Mouse (Mus musculus) MEL (cell line): Measurements from ENCODE around the gene Fgfr2. TPM values are rescaled to one million over a fixed set of nuclear protein-coding genes. Genes with fewer than 3 reads are reported as not detected.

ENCODE experiments used
- DNase-seq: peaks from one replicate; pipeline ENCODE4 v3.0.0; 2011; ENCODE audit warnings: low read depth, low spot score
- H3K27ac ChIP-seq: 2 replicates; pipeline ENCODE4 v1.5.1; 2012; ENCODE audit warnings: low read depth, mild to moderate bottlenecking, control low read depth, low read length, moderate library complexity; ENCODE audit not compliant: control insufficient read depth
- H3K27me3 ChIP-seq, 2 experiments: fragments of 150-350 bp in 1 of 2; sonication (generic) in 1 of 2; 2 replicates each; pipeline ENCODE4 v1.6.1; 2012; ENCODE audit warnings: low read length in 2 of 2, mild to moderate bottlenecking in 2 of 2, improper control_type of control experiment in 1 of 2, moderate library complexity in 1 of 2; ENCODE audit not compliant: insufficient read depth in 2 of 2, control insufficient read depth in 1 of 2
- H3K36me3 ChIP-seq, 2 experiments: 2 replicates each; pipeline ENCODE4 v1.6.1; 2012 to 2014; ENCODE audit warnings: low read length in 2 of 2, improper control_type of control experiment in 1 of 2, inconsistent platforms in 1 of 2, mild to moderate bottlenecking in 1 of 2; ENCODE audit not compliant: insufficient read depth in 2 of 2, control insufficient read depth in 1 of 2
- H3K4me1 ChIP-seq, 2 experiments: fragments of 150-350 bp in 1 of 2; sonication (generic) in 1 of 2; 2 replicates each; pipeline ENCODE4 v1.6.1; 2012; ENCODE audit warnings: low read length in 2 of 2, improper control_type of control experiment in 1 of 2, mild to moderate bottlenecking in 1 of 2; ENCODE audit not compliant: insufficient read depth in 2 of 2, control insufficient read depth in 1 of 2
- H3K4me3 ChIP-seq, 2 experiments: fragments of 150-350 bp in 1 of 2; sonication (generic) in 1 of 2; 2 replicates each; pipeline ENCODE4 v1.5.1; 2012; ENCODE audit warnings: low read depth in 2 of 2, low read length in 2 of 2, mild to moderate bottlenecking in 2 of 2, moderate library complexity in 2 of 2, control low read depth in 1 of 2, improper control_type of control experiment in 1 of 2; ENCODE audit not compliant: control insufficient read depth in 1 of 2, insufficient read depth in 1 of 2
- H3K79me2 ChIP-seq: 2 replicates; pipeline ENCODE4 v1.6.1; 2012; ENCODE audit warnings: mild to moderate bottlenecking, low read length, moderate library complexity; ENCODE audit not compliant: control insufficient read depth, poor library complexity, insufficient read depth
- H3K9ac ChIP-seq: 2 replicates; pipeline ENCODE4 v1.6.1; 2012; ENCODE audit warnings: low read depth, mild to moderate bottlenecking, control low read depth, low read length, moderate library complexity; ENCODE audit not compliant: control insufficient read depth, poor library complexity, severe bottlenecking
- H3K9me3 ChIP-seq: fragments of 150-350 bp; sonication (generic); replicated peaks from 2 replicates; pipeline ENCODE4 v1.6.1; 2012; ENCODE audit warnings: mild to moderate bottlenecking, low read length, improper control_type of control experiment, moderate library complexity; ENCODE audit not compliant: insufficient read depth
- BHLHE40 ChIP-seq: IDR thresholded peaks from 2 replicates; pipeline ENCODE4 v1.6.1; 2012; ENCODE audit warnings: low read depth, mild to moderate bottlenecking, inconsistent platforms, low read length, improper control_type of control experiment, borderline replicate concordance
- CHD1 ChIP-seq: IDR thresholded peaks from 2 replicates; pipeline ENCODE4 v1.6.1; 2012; ENCODE audit warnings: low read depth, mild to moderate bottlenecking, inconsistent platforms, low read length, improper control_type of control experiment
- E2F4 ChIP-seq: IDR thresholded peaks from 2 replicates; pipeline ENCODE4 v1.6.1; 2011; ENCODE audit warnings: low read depth, low read length, improper control_type of control experiment, borderline replicate concordance
- EP300 ChIP-seq, 2 experiments: IDR thresholded peaks; 2 replicates each; pipeline ENCODE4 v1.6.1; 2011; ENCODE audit warnings: improper control_type of control experiment in 2 of 2, low read length in 2 of 2, low read depth in 1 of 2, mild to moderate bottlenecking in 1 of 2
- ETS1 ChIP-seq: IDR thresholded peaks from 2 replicates; pipeline ENCODE4 v1.6.1; 2012; ENCODE audit warnings: low read depth, mild to moderate bottlenecking, inconsistent platforms, low read length, improper control_type of control experiment, moderate library complexity
- GABPA ChIP-seq: IDR thresholded peaks from 2 replicates; pipeline ENCODE4 v1.6.1; 2012; ENCODE audit warnings: low read depth, mild to moderate bottlenecking, inconsistent platforms, low read length, improper control_type of control experiment, moderate library complexity
- GATA1 ChIP-seq: IDR thresholded peaks from 2 replicates; pipeline ENCODE4 v1.6.1; 2011; ENCODE audit warnings: low read depth, low read length, improper control_type of control experiment
- HCFC1 ChIP-seq: IDR thresholded peaks from 2 replicates; pipeline ENCODE4 v1.6.1; 2012; ENCODE audit warnings: low read depth, mild to moderate bottlenecking, inconsistent platforms, low read length, improper control_type of control experiment, moderate library complexity
- MAFK ChIP-seq: IDR thresholded peaks from 2 replicates; pipeline ENCODE4 v1.6.1; 2011; ENCODE audit warnings: low read depth, mild to moderate bottlenecking, low read length, improper control_type of control experiment, borderline replicate concordance
- MAX ChIP-seq: IDR thresholded peaks from 2 replicates; pipeline ENCODE4 v1.6.1; 2011; ENCODE audit warnings: low read length, improper control_type of control experiment
- MAZ ChIP-seq: IDR thresholded peaks from 2 replicates; pipeline ENCODE4 v1.6.1; 2012; ENCODE audit warnings: low read depth, mild to moderate bottlenecking, inconsistent platforms, low read length, improper control_type of control experiment
- MYB ChIP-seq: IDR thresholded peaks from 2 replicates; pipeline ENCODE4 v1.6.1; 2011; ENCODE audit warnings: mild to moderate bottlenecking, low read depth, low read length, improper control_type of control experiment
- NELFE ChIP-seq: IDR thresholded peaks from 2 replicates; pipeline ENCODE4 v1.6.1; 2011; ENCODE audit warnings: low read depth, low read length, improper control_type of control experiment
- POLR2AphosphoS2 ChIP-seq: IDR thresholded peaks from 2 replicates; pipeline ENCODE4 v1.6.1; 2011; ENCODE audit warnings: low read length, improper control_type of control experiment
- RCOR1 ChIP-seq: IDR thresholded peaks from 2 replicates; pipeline ENCODE4 v1.6.1; 2012; ENCODE audit warnings: low read depth, mild to moderate bottlenecking, inconsistent platforms, low read length, improper control_type of control experiment
- SIN3A ChIP-seq: IDR thresholded peaks from 2 replicates; pipeline ENCODE4 v1.6.1; 2012; ENCODE audit warnings: low read length, improper control_type of control experiment, inconsistent platforms
- SMC3 ChIP-seq: IDR thresholded peaks from 2 replicates; pipeline ENCODE4 v1.6.1; 2011; ENCODE audit warnings: low read depth, low read length, improper control_type of control experiment
- TAL1 ChIP-seq: IDR thresholded peaks from 2 replicates; pipeline ENCODE4 v1.6.1; 2012; ENCODE audit warnings: mild to moderate bottlenecking, inconsistent platforms, low read length, moderate library complexity, mixed read lengths
- ZC3H11A ChIP-seq: IDR thresholded peaks from 2 replicates; pipeline ENCODE4 v1.6.1; 2012; ENCODE audit warnings: low read depth, mild to moderate bottlenecking, inconsistent platforms, low read length, improper control_type of control experiment
- ZKSCAN1 ChIP-seq: IDR thresholded peaks from 2 replicates; pipeline ENCODE4 v1.6.1; 2012; ENCODE audit warnings: low read depth, mild to moderate bottlenecking, inconsistent platforms, low read length, improper control_type of control experiment, moderate library complexity
- ZMIZ1 ChIP-seq: IDR thresholded peaks from 2 replicates; pipeline ENCODE4 v1.6.1; 2012; ENCODE audit warnings: low read depth, mild to moderate bottlenecking, inconsistent platforms, low read length, improper control_type of control experiment, moderate library complexity
- polyA plus RNA-seq, 2 experiments: library from polyadenylated mRNA; stranded (reverse) in 1 of 2; unstranded in 1 of 2; fragments of >175 nt in 1 of 2; fragments of >200 nt in 1 of 2; gene quantifications; 2 replicates each; pipeline versions ENCODE4 v1.2.1 to v1.2.4; 2012; ENCODE audit warnings: low replicate concordance in 2 of 2, low read depth in 1 of 2; ENCODE audit not compliant: insufficient read length in 2 of 2, insufficient read depth in 1 of 2, missing spikeins in 1 of 2
- total RNA-seq: library from RNA; depleted of rRNA; stranded (reverse); fragments of 300-350 nt; gene quantifications from 2 replicates; pipeline ENCODE4 v1.2.3, GENCODE M21; 2012

Fgfr2 gene
- total and polyA plus RNA-seq, 3 experiments, result not detected

- H3K4me1 ChIP-seq, result no peaks in the 10 kb centered on the region
- no peak overlapping the region for H3K27ac ChIP-seq
- no peak overlapping the region for H3K4me3 ChIP-seq
- DNase-seq, result no peak
- no peaks in the 10 kb centered on the region for H3K9me3 ChIP-seq
- no peaks in the 10 kb centered on the region for H3K79me2 ChIP-seq
- no peak overlapping the region for H3K9ac ChIP-seq
- TF ChIP-seq ETS1, result no peak
- TF ChIP-seq HCFC1, result no peak
- no peak for TF ChIP-seq POLR2AphosphoS2
- TF ChIP-seq BHLHE40, result no peak
- no peak for TF ChIP-seq E2F4
- no peak for TF ChIP-seq ZC3H11A
- TF ChIP-seq CHD1, result no peak
- no peak for TF ChIP-seq MAX
- TF ChIP-seq SIN3A, result no peak
- H3K36me3 ChIP-seq, result no peaks in the 10 kb centered on the region
- H3K27me3 ChIP-seq, result no peaks in the 10 kb centered on the region
These were observed 2844.1 kb downstream of the Fgfr2 start for GRCm38 (mm10) chr7:130278738-130279705.

- H3K27me3 ChIP-seq, result no peaks in the 10 kb centered on the region
- no peak overlapping the region for H3K9ac ChIP-seq
- no peaks in the 10 kb centered on the region for H3K9me3 ChIP-seq
- H3K27ac ChIP-seq, result no peak overlapping the region
- TF ChIP-seq MYB (no peak), RCOR1 (no peak), MAFK (no peak), ETS1 (no peak), HCFC1 (no peak), NELFE (no peak), SIN3A (no peak), ZMIZ1 (no peak), ZKSCAN1 (no peak), EP300 (IDR thresholded peaks at IDR 0.05; ENCODE audit: low read depth in 1 of 2, low read length in 2 of 2) (no peak), MAZ (no peak), SMC3 (no peak), TAL1 (no peak), GATA1 (no peak), GABPA (no peak)
- H3K4me3 ChIP-seq, result no peak overlapping the region
- no peaks in the 10 kb centered on the region for H3K79me2 ChIP-seq
- DNase-seq, result no peak
- H3K36me3 ChIP-seq, result no peaks in the 10 kb centered on the region
- no peaks in the 10 kb centered on the region for H3K4me1 ChIP-seq
These were observed 2845.0 kb downstream of the Fgfr2 start for GRCm38 (mm10) chr7:130278000-130278737.
